Mouse (Mus musculus) kidney, adult 2 months (tissue): Measurements from ENCODE around the gene Ddx20.

Experiments used
- CTCF ChIP-seq: fragments of 200-500 bp; conservative IDR thresholded peaks from 2 replicates; pipeline ENCODE4 v1.5.1; 2011; ENCODE audit warnings: low read depth, mild to moderate bottlenecking, control low read depth, low read length, moderate library complexity, mixed read lengths; ENCODE audit not compliant: insufficient read depth, insufficient read length
- POLR2A ChIP-seq: fragments of 200-500 bp; IDR thresholded peaks from one replicate; pipeline ENCODE4 v1.6.1; 2011; ENCODE audit warnings: low read depth, low read length, control low read depth

- TF ChIP-seq CTCF: no peak
- TF ChIP-seq POLR2A: no peak
Observed at GRCm38 (mm10) chr3:105669776-105670175, 17.6 kb downstream of the Ddx20 start.
